Mouse (Mus musculus) midbrain, postnatal 0 days (tissue): ENCODE measurements at regions not wholly inside any gene's neighbourhood (a gene's known extent, or its start where the extent isn't known, plus 50 kb on each side); places are given as distances from the start of the nearest gene placed in this dataset.

ENCODE experiments used
- ATAC-seq: fragments of 200-750 bp; cut with Nextera tagmentation; 2 replicates; pipeline ENCODE4 v1.8.0; 2017; ENCODE audit warnings: moderate number of reproducible peaks, mild to moderate bottlenecking, moderate TSS enrichment, moderate library complexity; ENCODE audit not compliant: low FRiP score
- DNase-seq: peaks from one replicate; pipeline ENCODE4 v3.0.0-alpha.2; 2015; ENCODE audit warnings: low spot score
- H3K27ac ChIP-seq: fragments of 300-500 bp; sonication (generic); 2 replicates; pipeline ENCODE4 v1.5.1; 2014; ENCODE audit warnings: low read depth, mild to moderate bottlenecking, low read length, mixed read lengths
- H3K27me3 ChIP-seq: fragments of 300-500 bp; sonication (generic); 2 replicates; pipeline ENCODE4 v1.6.1; 2014; ENCODE audit warnings: low read length, control low read depth, mixed read lengths; ENCODE audit not compliant: insufficient read depth
- H3K36me3 ChIP-seq: fragments of 300-500 bp; sonication (generic); 2 replicates; pipeline ENCODE4 v1.6.1; 2014; ENCODE audit warnings: low read length, control low read depth, mixed read lengths; ENCODE audit not compliant: insufficient read depth
- H3K4me1 ChIP-seq: fragments of 300-500 bp; sonication (generic); 2 replicates; pipeline ENCODE4 v1.6.1; 2014; ENCODE audit warnings: mild to moderate bottlenecking, control low read depth, antibody characterized with exemption, low read length, mixed read lengths; ENCODE audit not compliant: insufficient read depth
- H3K4me2 ChIP-seq: fragments of 300-500 bp; sonication (generic); 2 replicates; pipeline ENCODE4 v1.6.1; 2014; ENCODE audit warnings: low read depth, mild to moderate bottlenecking, low read length, mixed read lengths; ENCODE audit not compliant: poor library complexity, severe bottlenecking
- H3K4me3 ChIP-seq: fragments of 300-500 bp; sonication (generic); 2 replicates; pipeline ENCODE4 v1.5.1; 2014; ENCODE audit warnings: low read depth, mild to moderate bottlenecking, low read length, moderate library complexity
- H3K9ac ChIP-seq: fragments of 300-500 bp; sonication (generic); replicated peaks from 2 replicates; pipeline ENCODE4 v1.6.1; 2014; ENCODE audit warnings: mild to moderate bottlenecking, low read length, moderate library complexity, mixed read lengths; ENCODE audit not compliant: poor library complexity, severe bottlenecking
- H3K9me3 ChIP-seq: fragments of 300-500 bp; sonication (generic); 2 replicates; pipeline ENCODE4 v1.6.1; 2016; ENCODE audit warnings: low read length, control low read depth
- CTCF ChIP-seq: IDR thresholded peaks from 2 replicates; pipeline ENCODE4 v1.5.1; 2016; ENCODE audit warnings: antibody characterized with exemption, mild to moderate bottlenecking
- WGBS: fragments of 180-500 bp; shearing (Covaris S2); extraction: QIAGEN DNeasy Blood & Tissue Kit; methylation state at CpG from one replicate; pipeline ENCODE4 v1.1.7; 2014; 5-methylcytosine and 5-hydroxymethylcytosine counted together

DNA sequence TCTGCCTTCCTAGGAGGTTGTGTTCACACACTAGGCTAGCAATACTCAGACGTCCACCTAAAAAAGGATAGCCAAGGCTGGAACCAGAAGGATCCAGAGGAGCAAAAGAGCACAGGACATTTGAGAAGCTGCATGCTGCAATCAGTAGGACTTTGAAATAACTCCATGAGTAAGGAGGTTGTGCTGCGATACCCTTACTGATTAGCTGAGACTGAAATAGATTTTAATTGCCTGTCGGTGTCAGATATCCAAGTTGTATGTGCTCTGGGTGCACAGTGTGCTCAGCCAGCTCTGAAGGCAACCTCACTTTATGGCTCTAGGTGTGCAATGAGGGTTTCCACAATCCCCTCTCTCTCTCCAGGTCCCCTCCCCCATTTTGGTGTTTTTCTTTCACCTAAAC, 2159.2 kb upstream of the Gm7489 start:
- WGBS: 93% methylated on average over 3 of the region's 3 CpGs
- H3K4me1 ChIP-seq: no peaks in the 10 kb centered on the region
- H3K27ac ChIP-seq: no peak overlapping the region
- ATAC-seq: no peak
- DNase-seq: no peak
- no peak overlapping the region for H3K4me2 ChIP-seq
- no peak for TF ChIP-seq CTCF
- no peak overlapping the region for H3K9ac ChIP-seq
- no peaks in the 10 kb centered on the region for H3K36me3 ChIP-seq
- H3K9me3 ChIP-seq: no peaks in the 10 kb centered on the region
- no peaks in the 10 kb centered on the region for H3K27me3 ChIP-seq
- no peak overlapping the region for H3K4me3 ChIP-seq

DNA sequence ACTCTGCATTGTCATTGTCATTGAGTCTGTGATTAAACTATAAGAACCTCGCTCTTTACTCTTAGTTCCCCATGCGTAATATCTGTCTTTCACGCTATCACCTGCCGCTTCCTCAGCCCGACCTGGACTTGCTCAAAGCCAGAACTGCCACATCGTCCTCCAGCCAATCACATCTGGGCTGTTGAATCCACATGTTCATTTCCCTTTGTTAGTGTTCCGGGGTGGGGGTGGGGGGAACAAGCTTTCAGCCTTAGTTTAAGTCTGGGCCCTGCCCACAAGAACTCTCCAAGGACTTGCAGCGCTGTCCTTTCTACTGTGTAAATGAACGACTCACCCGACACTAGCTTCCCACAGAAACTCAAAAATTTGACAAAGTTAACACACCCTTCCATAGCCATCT, 2154.6 kb upstream of the Gm7489 start:
- no peak overlapping the region for H3K4me3 ChIP-seq
- DNase-seq (no peak), ATAC-seq (no peak)
- H3K4me2 ChIP-seq: no peak overlapping the region
- H3K36me3 ChIP-seq: no peaks in the 10 kb centered on the region
- WGBS: 89% methylated on average over 10 of the region's 10 CpGs
- no peak overlapping the region for H3K27ac ChIP-seq
- H3K9me3 ChIP-seq: 0 out of 2 replicates have a peak, but pooled peaks cover 4% of the 10 kb centered on the region
- no peak for TF ChIP-seq CTCF
- H3K27me3 ChIP-seq: no peaks in the 10 kb centered on the region
- no peaks in the 10 kb centered on the region for H3K4me1 ChIP-seq
- no peak overlapping the region for H3K9ac ChIP-seq

GRCm38 (mm10) chr15:51730805-51731412, 2153.8 kb upstream of the Gm7489 start:
- 0 out of 2 replicates have a peak, but pooled peaks cover 4% of the 10 kb centered on the region for H3K9me3 ChIP-seq
- H3K27me3 ChIP-seq: no peaks in the 10 kb centered on the region
- no peak overlapping the region for H3K4me2 ChIP-seq
- ATAC-seq (0 out of 2 replicates have a peak, but pooled peaks have one; percentile 38), DNase-seq (peak; percentile 26)
- H3K4me1 ChIP-seq: no peaks in the 10 kb centered on the region
- WGBS: 76% methylated on average over 12 of the region's 12 CpGs
- H3K4me3 ChIP-seq: no peak overlapping the region
- H3K36me3 ChIP-seq: no peaks in the 10 kb centered on the region
- H3K9ac ChIP-seq: no peak overlapping the region
- TF ChIP-seq CTCF: no peak
- no peak overlapping the region for H3K27ac ChIP-seq

- Histone ChIP-seq H3K27ac (no peak overlapping the region), H3K4me1 (no peaks in the 10 kb centered on the region), H3K9me3 (0 out of 2 replicates have a peak, but pooled peaks cover 4% of the 10 kb centered on the region), H3K27me3 (no peaks in the 10 kb centered on the region), H3K4me3 (no peak overlapping the region), H3K9ac (no peak overlapping the region), H3K4me2 (no peak overlapping the region), H3K36me3 (no peaks in the 10 kb centered on the region)
- DNase-seq: no peak
- whole genome bisulfite sequencing: 82% methylated on average over 1 of the region's 1 CpGs
- ATAC-seq: no peak
- TF ChIP-seq CTCF: no peak
These were observed 2150.5 kb upstream of the Gm7489 start for GRCm38 (mm10) chr15:51734194-51734593.
